Mouse (Mus musculus) brain, embryonic 14.5 days (tissue): Measurements from ENCODE around the gene Met.

ENCODE experiments used
- CTCF ChIP-seq: fragments of 200-500 bp; IDR thresholded peaks from 2 replicates; pipeline ENCODE4 v1.5.1; 2012; ENCODE audit warnings: inconsistent platforms, mild to moderate bottlenecking, moderate library complexity, borderline replicate concordance; ENCODE audit not compliant: insufficient read depth, insufficient read length; ENCODE audit errors: extremely low read depth
- POLR2A ChIP-seq: fragments of 200-500 bp; IDR thresholded peaks from 2 replicates; pipeline ENCODE4 v1.6.1; 2012; ENCODE audit warnings: mild to moderate bottlenecking, inconsistent platforms, borderline replicate concordance; ENCODE audit not compliant: poor library complexity, insufficient read depth, insufficient read length, severe bottlenecking; ENCODE audit errors: extremely low read depth

DNA sequence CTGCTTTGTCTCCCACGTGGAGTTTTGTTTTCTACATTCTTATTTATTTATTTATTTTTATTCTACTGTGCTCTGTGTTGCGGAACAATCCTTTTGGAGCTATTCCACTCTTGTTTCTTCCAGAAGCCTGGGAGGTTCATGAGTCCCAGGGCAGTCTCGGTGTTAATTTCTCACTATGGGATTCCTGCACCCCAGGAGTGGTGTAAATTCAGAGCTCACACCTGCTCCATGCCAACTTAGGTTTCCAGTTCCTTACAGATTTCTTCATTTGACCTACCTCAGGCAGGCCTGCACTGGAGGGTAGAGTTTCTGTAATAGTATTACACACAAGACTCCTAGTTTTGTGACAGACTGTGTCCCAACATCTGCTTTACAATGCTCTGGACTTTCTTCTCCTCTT, 34.0 kb upstream of the Met start:
- no peak for TF ChIP-seq POLR2A
- no peak for TF ChIP-seq CTCF
